Mouse (Mus musculus) neural tube, embryonic 11.5 days (tissue): ENCODE data around the gene Gpr85. TPM values are rescaled to one million over a fixed set of nuclear protein-coding genes. Genes with fewer than 3 reads are reported as not detected.
"Not testable (repeated sequence)": the region's sequence is repeated elsewhere in the genome, so short reads cannot be mapped to it uniquely, and the experiment has no call there.

Source experiments
- ATAC-seq: fragments of 200-750 bp; cut with Nextera tagmentation; 2 replicates; pipeline ENCODE4 v1.8.0; 2017; ENCODE audit warnings: moderate number of reproducible peaks, mild to moderate bottlenecking, moderate TSS enrichment, moderate library complexity; ENCODE audit not compliant: insufficient read depth, low FRiP score, low TSS enrichment
- DNase-seq: peaks from one replicate; pipeline ENCODE4 v3.0.0-alpha.2; 2015; ENCODE audit warnings: low spot score
- H3K27ac ChIP-seq: fragments of 300-500 bp; sonication (generic); 2 replicates; pipeline ENCODE4 v1.5.1; 2014; ENCODE audit warnings: low read depth, mild to moderate bottlenecking, low read length
- H3K27me3 ChIP-seq: fragments of 300-500 bp; sonication (generic); 2 replicates; pipeline ENCODE4 v1.6.1; 2014; ENCODE audit warnings: mild to moderate bottlenecking, low read length, mixed read lengths; ENCODE audit not compliant: control insufficient read depth, insufficient read depth
- H3K36me3 ChIP-seq: fragments of 300-500 bp; sonication (generic); 2 replicates; pipeline ENCODE4 v1.6.1; 2014; ENCODE audit warnings: mild to moderate bottlenecking, low read length, moderate library complexity, mixed read lengths; ENCODE audit not compliant: control insufficient read depth, insufficient read depth
- H3K4me1 ChIP-seq: fragments of 300-500 bp; sonication (generic); 2 replicates; pipeline ENCODE4 v1.6.1; 2014; ENCODE audit warnings: low read length, mixed read lengths; ENCODE audit not compliant: control insufficient read depth, insufficient read depth
- H3K4me2 ChIP-seq: fragments of 300-500 bp; sonication (generic); 2 replicates; pipeline ENCODE4 v1.6.1; 2014; ENCODE audit warnings: low read depth, mild to moderate bottlenecking, moderate library complexity
- H3K4me3 ChIP-seq: fragments of 300-500 bp; sonication (generic); 2 replicates; pipeline ENCODE4 v1.5.1; 2014; ENCODE audit warnings: low read depth, low read length
- H3K9ac ChIP-seq: fragments of 300-500 bp; sonication (generic); 2 replicates; pipeline ENCODE4 v1.6.1; 2014; ENCODE audit warnings: mild to moderate bottlenecking, low read length
- H3K9me3 ChIP-seq: fragments of 300-500 bp; sonication (generic); 2 replicates; pipeline ENCODE4 v1.6.1; 2016; ENCODE audit warnings: low read length; ENCODE audit not compliant: control insufficient read depth
- WGBS: fragments of 180-500 bp; shearing (Covaris S2); extraction: QIAGEN DNeasy Blood & Tissue Kit; methylation state at CpG from one replicate; pipeline ENCODE4 v1.1.7; 2014; 5-methylcytosine and 5-hydroxymethylcytosine counted together
- polyA plus RNA-seq: library from polyadenylated mRNA; unstranded; fragments of >200 nt; fragmentation: Nextera tagmentation; extraction: Ambion mirVana; gene quantifications from 2 replicates; pipeline ENCODE4 v1.2.1, GENCODE M21; 2014

The Gpr85 gene
- polyA plus RNA-seq, 1 experiment from 2014 or later = 25.1 TPM

DNA sequence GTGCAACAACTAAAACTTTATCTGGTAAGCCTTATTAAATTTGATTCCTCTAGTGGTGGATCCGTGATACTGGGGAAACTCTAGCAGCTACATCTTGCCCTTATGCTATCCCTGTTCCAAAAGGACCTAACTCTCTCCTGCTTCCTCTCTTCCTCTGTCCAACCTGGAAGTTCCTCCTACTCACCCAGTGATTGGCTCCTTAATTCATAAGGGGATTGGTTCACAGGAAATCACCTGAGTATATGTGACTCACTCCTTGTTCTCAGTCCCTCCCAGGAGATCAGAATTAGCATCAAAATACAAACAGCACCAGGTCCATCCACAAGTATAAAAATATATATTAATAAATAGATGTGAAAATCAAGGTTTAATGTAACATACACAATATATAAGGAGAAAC, 20.9 kb upstream of the Gpr85 start:
- no peak overlapping the region for H3K4me2 ChIP-seq
- 97% methylated on average over 1 of the region's 1 CpGs for WGBS
- no peaks in the 10 kb centered on the region for H3K9me3 ChIP-seq
- H3K36me3 ChIP-seq = no peaks in the 10 kb centered on the region
- no peaks in the 10 kb centered on the region for H3K4me1 ChIP-seq
- H3K27ac ChIP-seq = no peak overlapping the region
- H3K9ac ChIP-seq = no peak overlapping the region
- no peaks in the 10 kb centered on the region for H3K27me3 ChIP-seq
- H3K4me3 ChIP-seq = no peak overlapping the region
- ATAC-seq (no peak), DNase-seq (no peak)

DNA sequence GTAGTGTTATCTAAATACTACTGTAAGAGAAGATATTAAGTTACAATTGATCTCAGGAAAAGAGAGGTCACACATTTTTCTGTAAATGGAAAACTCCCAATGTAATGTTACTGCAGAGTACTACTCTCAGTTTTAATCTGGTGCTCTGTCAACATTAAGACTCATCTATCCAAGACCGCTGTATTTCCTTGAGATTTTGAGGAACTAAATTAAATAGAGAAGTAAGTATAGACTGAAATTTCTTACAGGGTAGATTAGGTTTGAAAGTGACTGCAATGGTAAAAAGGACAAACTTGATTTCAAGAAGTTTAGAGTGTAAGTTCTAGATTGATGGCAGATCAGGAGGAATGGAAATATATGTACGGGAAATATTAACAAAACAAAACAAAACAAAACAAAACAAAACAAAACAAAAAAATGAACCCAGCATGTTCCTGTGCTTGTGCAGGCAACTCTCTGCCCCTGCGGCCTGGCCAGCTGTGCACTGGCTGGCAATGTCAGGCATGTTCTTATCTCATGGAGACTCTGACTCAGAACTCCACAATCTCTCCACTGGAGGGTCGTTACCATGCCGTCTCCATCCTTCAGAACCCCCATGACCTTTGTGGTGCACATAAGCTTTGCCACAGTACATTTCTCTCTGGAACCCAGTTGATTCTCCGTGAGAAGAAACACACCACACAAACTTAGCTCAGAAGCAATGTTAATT, 20.3 kb upstream of the Gpr85 start:
- H3K9ac ChIP-seq = no peak overlapping the region
- ATAC-seq = no peak
- H3K4me2 ChIP-seq = no peak overlapping the region
- H3K4me1 ChIP-seq = no peaks in the 10 kb centered on the region
- 87% methylated on average over 6 of the region's 6 CpGs for WGBS
- no peak overlapping the region for H3K4me3 ChIP-seq
- H3K27me3 ChIP-seq = no peaks in the 10 kb centered on the region
- no peaks in the 10 kb centered on the region for H3K36me3 ChIP-seq
- no peak for DNase-seq
- no peak overlapping the region for H3K27ac ChIP-seq
- no peaks in the 10 kb centered on the region for H3K9me3 ChIP-seq

DNA sequence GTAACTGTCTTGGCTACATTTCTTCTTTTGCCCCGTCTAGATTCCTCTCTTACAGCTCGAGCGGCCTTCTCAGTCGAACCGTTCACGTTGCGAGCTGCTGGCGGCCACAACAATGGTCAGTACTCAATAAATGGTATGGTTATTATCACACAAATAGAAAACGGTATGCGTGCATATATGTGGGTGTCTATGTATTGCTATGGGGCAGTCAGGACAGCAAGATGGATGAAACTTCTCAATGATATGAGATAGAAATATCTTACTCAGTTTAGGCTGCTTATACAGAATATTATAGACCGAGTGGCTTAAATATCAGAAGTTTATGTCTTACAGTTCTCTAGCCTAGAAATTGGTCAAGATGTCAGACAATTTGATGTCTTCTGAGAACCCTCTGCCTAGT, 14.5 kb upstream of the Gpr85 start:
- H3K4me1 ChIP-seq = no peaks in the 10 kb centered on the region
- H3K9me3 ChIP-seq = no peaks in the 10 kb centered on the region
- no peak overlapping the region for H3K4me3 ChIP-seq
- H3K4me2 ChIP-seq = no peak overlapping the region
- WGBS = 22% methylated on average over 11 of the region's 11 CpGs
- ATAC-seq (no peak), DNase-seq (no peak)
- H3K27me3 ChIP-seq = no peaks in the 10 kb centered on the region
- H3K27ac ChIP-seq = no peak overlapping the region
- H3K9ac ChIP-seq = no peak overlapping the region
- no peaks in the 10 kb centered on the region for H3K36me3 ChIP-seq

DNA sequence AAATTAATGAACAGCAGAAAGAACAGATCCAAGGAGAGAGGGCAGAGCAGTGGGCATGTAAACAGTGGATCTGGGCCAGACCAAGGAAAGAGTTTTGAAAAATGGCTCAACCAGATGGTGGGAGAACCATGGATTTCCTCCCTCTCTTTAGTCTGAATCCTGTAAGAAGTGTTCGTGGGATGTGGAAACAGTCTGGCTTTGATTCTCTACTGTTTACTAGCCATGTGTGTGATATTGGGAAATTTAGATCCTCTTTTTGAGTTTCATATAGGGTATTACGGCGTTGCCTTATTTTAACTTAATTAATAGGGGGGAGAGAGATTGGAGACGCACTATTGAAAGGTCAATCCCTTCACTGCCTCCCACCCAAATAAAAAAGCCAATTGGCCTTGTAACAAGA, 13.5 kb upstream of the Gpr85 start:
- WGBS = 69% methylated on average over 4 of the region's 4 CpGs
- no peak for ATAC-seq
- no peak overlapping the region for H3K4me3 ChIP-seq

DNA sequence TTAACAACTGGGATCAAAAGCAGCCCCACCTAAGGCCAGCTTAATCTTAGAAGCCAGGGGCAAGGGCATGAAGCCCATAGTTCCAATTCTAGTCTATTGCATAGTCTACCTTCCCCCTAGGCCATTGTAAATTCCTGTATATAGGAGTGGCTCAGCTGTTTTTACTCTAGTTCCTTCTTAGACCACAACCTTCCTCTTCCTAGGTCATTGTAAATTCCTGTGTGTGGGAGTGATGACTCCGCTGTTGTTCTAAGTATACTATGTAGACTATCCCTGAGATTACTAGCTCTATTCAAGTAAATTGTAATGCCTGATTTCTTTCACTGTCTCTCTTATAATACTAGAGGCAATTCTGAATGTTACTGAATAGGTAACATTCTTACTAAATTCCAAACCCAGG, 6.3 kb upstream of the Gpr85 start:
- not testable (repeated sequence) for H3K36me3 ChIP-seq, H3K4me2 ChIP-seq, H3K4me1 ChIP-seq, ATAC-seq, DNase-seq, H3K9me3 ChIP-seq, H3K9ac ChIP-seq, H3K27me3 ChIP-seq, H3K27ac ChIP-seq, H3K4me3 ChIP-seq
- 100% methylated on average over 1 of the region's 1 CpGs for WGBS

More for the DNA sequence above, 13.5 kb upstream of the Gpr85 start:
- no peaks in the 10 kb centered on the region for H3K36me3 ChIP-seq
- no peak for DNase-seq
- H3K4me2 ChIP-seq = no peak overlapping the region
- H3K4me1 ChIP-seq = no peaks in the 10 kb centered on the region
- H3K9me3 ChIP-seq = no peaks in the 10 kb centered on the region
- H3K27me3 ChIP-seq = no peaks in the 10 kb centered on the region
- H3K9ac ChIP-seq = no peak overlapping the region
- no peak overlapping the region for H3K27ac ChIP-seq

DNA sequence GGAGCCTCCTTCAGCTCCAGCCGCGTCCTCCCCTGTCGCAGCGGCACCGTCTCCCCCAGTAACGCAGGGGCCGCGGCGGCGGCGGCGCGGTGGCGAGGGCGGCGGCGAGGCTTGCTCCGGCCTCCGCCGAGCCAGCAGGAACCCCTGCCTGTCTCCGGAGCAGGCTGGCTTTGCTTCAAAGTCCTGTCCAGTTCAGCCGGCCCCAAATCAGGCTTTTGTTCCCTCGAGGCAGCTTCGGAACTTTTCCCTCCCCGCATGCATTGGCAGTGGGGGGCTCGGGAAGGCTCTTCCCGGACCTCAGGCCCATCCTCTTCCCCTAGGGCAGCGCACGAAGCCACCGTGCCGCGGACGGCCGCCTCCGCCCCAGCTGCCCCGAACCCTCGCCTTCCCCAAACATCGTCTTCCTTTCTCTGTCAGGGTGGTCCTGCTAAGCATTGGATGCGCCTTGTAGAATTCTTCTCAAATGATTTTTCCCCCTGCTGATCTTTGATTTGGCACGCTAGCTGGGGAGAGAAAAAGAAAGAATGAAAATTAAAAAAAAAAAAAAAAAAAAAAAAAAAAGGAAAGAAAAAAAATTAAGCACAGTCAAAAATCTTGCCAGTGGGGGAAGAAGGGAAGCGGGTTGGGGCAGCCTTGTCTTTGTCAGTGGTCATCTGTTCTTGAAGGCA, 931 bp downstream of the Gpr85 start:
- Histone ChIP-seq H3K4me3 (peak overlapping the region; percentile 54), H3K4me1 (no peaks in the 10 kb centered on the region), H3K27me3 (no peaks in the 10 kb centered on the region), H3K9me3 (no peaks in the 10 kb centered on the region), H3K36me3 (no peaks in the 10 kb centered on the region), H3K4me2 (peak overlapping the region; percentile 72), H3K27ac (peak overlapping the region; percentile 89), H3K9ac (peak overlapping the region; percentile 79)
- DNase-seq (peak; percentile 90), ATAC-seq (peak; percentile 91)
- under 1% methylated on average over 41 of the region's 41 CpGs for WGBS

DNA sequence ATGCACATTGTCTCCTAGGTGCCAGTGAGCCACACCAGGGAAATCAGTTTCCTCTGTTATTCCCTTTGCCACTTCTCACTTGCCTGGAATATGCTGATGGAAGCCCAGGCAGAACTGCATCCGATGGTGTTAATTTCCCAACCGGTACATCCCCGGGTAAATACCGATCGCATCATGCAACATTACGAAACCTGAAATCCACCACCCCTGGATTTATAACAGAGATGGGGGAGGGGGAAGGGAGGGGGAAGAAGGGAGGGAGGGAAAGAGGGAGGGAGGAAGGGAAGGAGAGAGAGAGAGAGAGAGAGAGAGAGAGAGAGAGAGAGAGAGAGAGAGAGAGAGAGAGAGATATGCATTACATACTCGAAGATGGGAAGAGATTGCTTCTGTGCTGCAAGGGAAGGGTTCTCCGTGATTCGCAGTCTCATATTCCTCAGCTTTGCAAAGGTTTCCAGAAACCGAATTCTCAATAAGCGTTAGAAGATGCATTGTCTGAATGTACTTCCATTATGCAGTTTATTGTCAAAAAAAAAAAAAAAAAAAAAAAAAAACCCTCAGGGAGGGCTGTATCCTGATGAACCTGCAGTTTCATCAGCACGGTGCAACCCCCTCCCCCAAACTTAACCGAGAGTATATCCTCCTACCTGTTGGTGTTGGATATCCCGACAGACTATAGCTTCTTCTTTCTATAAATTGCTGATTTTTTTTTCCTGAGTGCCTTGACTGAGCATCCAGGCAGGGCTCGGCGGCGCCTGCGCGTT, 1.6 kb downstream of the Gpr85 start:
- ATAC-seq = peak; percentile 17
- no peaks in the 10 kb centered on the region for H3K27me3 ChIP-seq
- peak overlapping the region; percentile 89 for H3K27ac ChIP-seq
- DNase-seq = peak; percentile 39
- H3K4me2 ChIP-seq = peak overlapping the region; percentile 72
- H3K4me3 ChIP-seq = peak overlapping the region; percentile 54
- WGBS = 1% methylated on average over 19 of the region's 19 CpGs
- H3K36me3 ChIP-seq = no peaks in the 10 kb centered on the region
- H3K4me1 ChIP-seq = no peaks in the 10 kb centered on the region
- no peaks in the 10 kb centered on the region for H3K9me3 ChIP-seq
- peak overlapping the region; percentile 79 for H3K9ac ChIP-seq

DNA sequence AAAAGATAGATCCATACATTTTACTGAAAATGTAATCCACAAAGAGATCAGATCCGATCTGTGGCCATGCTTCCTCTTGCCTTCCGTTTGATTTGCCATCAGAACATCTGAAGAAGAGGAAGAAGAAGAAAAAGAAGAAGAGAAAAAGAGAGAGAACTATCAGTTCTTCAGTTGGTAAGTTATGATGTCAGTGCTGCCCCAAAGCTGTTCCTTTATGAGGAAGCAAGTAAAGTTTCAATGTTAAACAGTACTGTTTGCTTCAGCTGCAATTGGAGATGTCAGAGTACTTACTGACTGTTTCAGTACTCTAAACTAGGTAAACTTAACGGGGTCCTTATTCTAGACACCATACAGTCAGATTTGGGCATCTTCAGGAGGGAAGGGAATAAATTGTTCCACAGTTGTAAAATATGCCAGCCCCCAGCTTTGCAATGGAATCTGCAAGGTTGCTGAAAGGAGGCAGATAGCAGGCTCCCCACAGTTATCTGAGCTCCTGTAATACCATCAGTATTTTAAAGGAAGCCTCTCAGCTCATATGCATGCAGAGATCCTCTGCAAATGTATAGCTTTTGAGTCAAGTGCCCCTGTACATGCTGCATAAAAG, 2.7 kb downstream of the Gpr85 start:
- DNase-seq (no peak), ATAC-seq (no peak)
- Histone ChIP-seq H3K4me1 (no peaks in the 10 kb centered on the region), H3K4me3 (peak overlapping the region; percentile 54), H3K27me3 (no peaks in the 10 kb centered on the region), H3K27ac (no peak overlapping the region), H3K9ac (peak overlapping the region; percentile 12; the same call in 1 of the 2 replicates), H3K36me3 (no peaks in the 10 kb centered on the region), H3K9me3 (no peaks in the 10 kb centered on the region), H3K4me2 (peak overlapping the region; percentile 72)
- 81% methylated on average over 3 of the region's 3 CpGs for WGBS
